ENCODE assay signal across 8 mouse cellular contexts in genomic region chr4:82643022-82643733, GRCm38 (mm10).
DNase-seq lines count a peak whose midpoint lies in the region; ATAC-seq and TF ChIP-seq lines count a peak whose summit lies in the region.

No protein-coding gene starts in this region.

- no peak overlapping the region for H3K4me3 ChIP-seq in embryonic fibroblast, embryonic 13.5 days (ENCODE audit: insufficient read depth, low read length)
- no peak overlapping the region for H3K4me3 ChIP-seq in stomach, postnatal 0 days (ENCODE audit: low read depth, low read length)

- H3K9me3 ChIP-seq in stomach, postnatal 0 days (ENCODE audit: control insufficient read depth, low read length): no peaks in the 10 kb centered on the region

- no peaks in the 10 kb centered on the region for H3K36me3 ChIP-seq in stomach, postnatal 0 days (ENCODE audit: control insufficient read depth, insufficient read depth, low read length)

- H3K27me3 ChIP-seq in stomach, postnatal 0 days (ENCODE audit: control insufficient read depth, insufficient read depth, low read length): no peaks in the 10 kb centered on the region

- peak; percentile 90 for ATAC-seq in megakaryocyte progenitor cell, adult 5-6 weeks (replicated peaks; ENCODE audit: poor library complexity)
- ATAC-seq in stomach, postnatal 0 days (ENCODE audit: low FRiP score, low TSS enrichment): 0 out of 2 replicates have a peak, but pooled peaks have one; percentile 38
- ATAC-seq in inflammation-experienced regulatory T-cells, adult 6 months: no peak

- peak; percentile 43; the same call in 1 of the 2 replicates for TF ChIP-seq CTCF in embryonic fibroblast, embryonic 13.5 days (IDR thresholded peaks at IDR 0.05; ENCODE audit: borderline replicate concordance, insufficient read depth, low read length)
- TF ChIP-seq CTCF in stomach, postnatal 0 days (IDR thresholded peaks at IDR 0.05; ENCODE audit: low read depth): peak; percentile 84

- H3K4me1 ChIP-seq in embryonic fibroblast, embryonic 13.5 days (ENCODE audit: control insufficient read depth, insufficient read depth, low read length): peaks cover 4% of the 10 kb centered on the region
- H3K4me1 ChIP-seq in stomach, postnatal 0 days (replicated peaks; ENCODE audit: control insufficient read depth, insufficient read depth): no peaks in the 10 kb centered on the region

- no peak for TF ChIP-seq EP300 in stomach, postnatal 0 days (optimal IDR thresholded peaks at IDR 0.05)

- no peak overlapping the region for H3K4me2 ChIP-seq in stomach, postnatal 0 days (replicated peaks; ENCODE audit: low read depth)

- no peak overlapping the region for H3K27ac ChIP-seq in embryonic fibroblast, embryonic 13.5 days (ENCODE audit: insufficient read depth, low read length)
- H3K27ac ChIP-seq in stomach, postnatal 0 days (replicated peaks): no peak overlapping the region

- H3K9ac ChIP-seq in stomach, postnatal 0 days (ENCODE audit: low read length): no peak overlapping the region

- DNase-seq in layer of hippocampus, adult 11-12 months (ENCODE audit: low spot score): peak; percentile 38
- DNase-seq in layer of hippocampus, adult 9-10 months (ENCODE audit: low spot score): no peak
- DNase-seq in ZHBTc4 (ENCODE audit: low read depth, low spot score): peak; percentile 49
- peak; percentile 19 for DNase-seq in induced T-regulatory cell, adult 2 months (ENCODE audit: low read depth)
- peak; percentile 39 for DNase-seq in stomach, postnatal 0 days (ENCODE audit: low spot score)

- WGBS in stomach, postnatal 0 days: 53% methylated on average over 6 of the region's 6 CpGs

- no peak for TF ChIP-seq POLR2A in embryonic fibroblast, embryonic 13.5 days (IDR thresholded peaks at IDR 0.05; ENCODE audit: low read depth, low read length)
